ENCODE assay signal across 16 mouse cellular contexts in genomic region chr19:46416276-46416675, GRCm38 (mm10). TPM values are rescaled to one million over a fixed set of nuclear protein-coding genes. Genes with fewer than 3 reads are reported as not detected.
DNase-seq lines count a peak whose midpoint lies in the region; ATAC-seq and TF ChIP-seq lines count a peak whose summit lies in the region.
"Had no signal": no experiment of that assay in that cellular context is flagged by ENCODE, and none has a peak within 500 bp of the region (broad histone marks: within the 10 kb centered on the region; RNA-seq: fewer than 3 reads in every experiment).

No protein-coding gene starts in this region.

- DNase-seq in forebrain, embryonic 14.5 days (ENCODE audit: low spot score) = peak; percentile 14
- peak; percentile 29 for DNase-seq in heart, postnatal 4 days
- DNase-seq in heart, postnatal 36 days = no peak
- no peak for DNase-seq in midbrain, embryonic 10.5 days (ENCODE audit: low spot score)
- no peak for DNase-seq in midbrain, embryonic 14.5 days
- no peak for DNase-seq in urinary bladder, adult 18-20 months (ENCODE audit: low spot score in 2 of 2)
- DNase-seq: cerebellum, postnatal 10 days; gastrocnemius, postnatal 25 days; kidney, adult 9 months; lung, postnatal 14 days had no signal

- H3K27ac ChIP-seq in forebrain, embryonic 14.5 days (ENCODE audit: low read depth, low read length) = peak overlapping the region; percentile 39; the same call in 1 of the 2 replicates
- no peak overlapping the region; the same call in 1 of the 2 replicates for H3K27ac ChIP-seq in forebrain, embryonic 13.5 days
- H3K27ac ChIP-seq in midbrain, embryonic 10.5 days (replicated peaks) = 0 out of 2 replicates have a peak overlapping the region, but pooled peaks have one; percentile 13
- H3K27ac ChIP-seq in midbrain, embryonic 14.5 days (replicated peaks; ENCODE audit: low read depth, low read length) = no peak overlapping the region
- H3K27ac ChIP-seq in small intestine, adult 2 months (ENCODE audit: insufficient read depth, low read depth, low read length) = 0 out of 2 replicates have a peak overlapping the region, but pooled peaks have one; percentile 43
- H3K27ac ChIP-seq: heart, embryonic 13.5 days; liver, embryonic 15.5 days; stomach, embryonic 15.5 days had no signal

- no peak overlapping the region for H3K4me2 ChIP-seq in forebrain, embryonic 14.5 days (ENCODE audit: low read length)
- H3K4me2 ChIP-seq in forebrain, embryonic 13.5 days = no peak overlapping the region
- no peak overlapping the region for H3K4me2 ChIP-seq in midbrain, embryonic 14.5 days (ENCODE audit: low read length)
- H3K4me2 ChIP-seq: heart, embryonic 13.5 days; liver, embryonic 15.5 days; stomach, embryonic 15.5 days had no signal

- ATAC-seq in forebrain, embryonic 14.5 days = no peak
- ATAC-seq in forebrain, embryonic 13.5 days = no peak
- no peak for ATAC-seq in midbrain, embryonic 14.5 days (ENCODE audit: low FRiP score, low TSS enrichment)

- no peak overlapping the region for H3K9ac ChIP-seq in forebrain, embryonic 14.5 days (ENCODE audit: low read length)
- no peak overlapping the region; the same call in 1 of the 2 replicates for H3K9ac ChIP-seq in forebrain, embryonic 13.5 days
- H3K9ac ChIP-seq in midbrain, embryonic 14.5 days (replicated peaks; ENCODE audit: low read length) = no peak overlapping the region
- H3K9ac ChIP-seq: heart, embryonic 13.5 days; liver, embryonic 15.5 days; stomach, embryonic 15.5 days had no signal

- intact Hi-C loops in heart, postnatal 36 days (cut with DNase I) = no loop called here

- H3K4me1 ChIP-seq in forebrain, embryonic 14.5 days (ENCODE audit: control insufficient read depth, insufficient read depth, low read length) = peaks cover 3% of the 10 kb centered on the region
- H3K4me1 ChIP-seq in forebrain, embryonic 13.5 days = peaks cover 14% of the 10 kb centered on the region
- peaks cover 11% of the 10 kb centered on the region for H3K4me1 ChIP-seq in midbrain, embryonic 10.5 days
- no peaks in the 10 kb centered on the region; the same call in 1 of the 2 replicates for H3K4me1 ChIP-seq in midbrain, embryonic 14.5 days (ENCODE audit: control insufficient read depth, insufficient read depth, low read length)
- H3K4me1 ChIP-seq in small intestine, adult 2 months (ENCODE audit: control insufficient read depth, insufficient read depth, insufficient read length, low read length) = peaks cover 2% of the 10 kb centered on the region; the same call in 1 of the 2 replicates
- H3K4me1 ChIP-seq: stomach, embryonic 15.5 days had no signal

- TF ChIP-seq POLR2A in small intestine, adult 2 months (IDR thresholded peaks at IDR 0.05; ENCODE audit: low read depth, low read length) = no peak

- WGBS in forebrain, embryonic 14.5 days = 69% methylated on average over 9 of the region's 9 CpGs
- 65% methylated on average over 9 of the region's 9 CpGs for WGBS in forebrain, embryonic 13.5 days
- WGBS in midbrain, embryonic 10.5 days = 79% methylated on average over 9 of the region's 9 CpGs
- WGBS in midbrain, embryonic 14.5 days = 65% methylated on average over 9 of the region's 9 CpGs
- 77% methylated on average over 9 of the region's 9 CpGs for WGBS in small intestine, adult 2 months

- H3K36me3 ChIP-seq in forebrain, embryonic 14.5 days (ENCODE audit: control insufficient read depth, insufficient read depth, low read length) = no peaks in the 10 kb centered on the region
- H3K36me3 ChIP-seq in forebrain, embryonic 13.5 days (ENCODE audit: poor library complexity, severe bottlenecking) = peaks cover 3% of the 10 kb centered on the region; the same call in 1 of the 2 replicates
- peaks cover 24% of the 10 kb centered on the region for H3K36me3 ChIP-seq in midbrain, embryonic 10.5 days
- H3K36me3 ChIP-seq in midbrain, embryonic 14.5 days (ENCODE audit: control insufficient read depth, insufficient read depth, low read length) = no peaks in the 10 kb centered on the region
- H3K36me3 ChIP-seq in small intestine, adult 2 months (ENCODE audit: control insufficient read depth, insufficient read depth, low read length) = no peaks in the 10 kb centered on the region
- H3K36me3 ChIP-seq: heart, embryonic 13.5 days; liver, embryonic 15.5 days; stomach, embryonic 15.5 days had no signal

- H3K4me3 ChIP-seq in forebrain, embryonic 14.5 days (ENCODE audit: low read depth, low read length) = no peak overlapping the region
- no peak overlapping the region for H3K4me3 ChIP-seq in forebrain, embryonic 13.5 days
- no peak overlapping the region for H3K4me3 ChIP-seq in midbrain, embryonic 10.5 days
- no peak overlapping the region for H3K4me3 ChIP-seq in midbrain, embryonic 14.5 days (replicated peaks; ENCODE audit: low read depth, low read length)
- H3K4me3 ChIP-seq in small intestine, adult 2 months (ENCODE audit: low read depth, low read length) = no peak overlapping the region
- H3K4me3 ChIP-seq: heart, embryonic 13.5 days; liver, embryonic 15.5 days; myocyte; stomach, embryonic 15.5 days had no signal

- H3K9me3 ChIP-seq in forebrain, embryonic 14.5 days (replicated peaks; ENCODE audit: control insufficient read depth, low read length) = no peaks in the 10 kb centered on the region
- no peaks in the 10 kb centered on the region for H3K9me3 ChIP-seq in forebrain, embryonic 13.5 days (replicated peaks)
- no peaks in the 10 kb centered on the region for H3K9me3 ChIP-seq in midbrain, embryonic 10.5 days (replicated peaks)
- no peaks in the 10 kb centered on the region for H3K9me3 ChIP-seq in midbrain, embryonic 14.5 days (ENCODE audit: control insufficient read depth, low read length)
- H3K9me3 ChIP-seq: heart, embryonic 13.5 days; liver, embryonic 15.5 days; stomach, embryonic 15.5 days had no signal

- no peak for TF ChIP-seq CTCF in small intestine, adult 2 months (IDR thresholded peaks at IDR 0.05; ENCODE audit: extremely low read depth, insufficient read length, insufficient replicate concordance, low read depth, low read length)

- H3K27me3 ChIP-seq in forebrain, embryonic 14.5 days (replicated peaks; ENCODE audit: control insufficient read depth, insufficient read depth, low read length) = no peaks in the 10 kb centered on the region
- H3K27me3 ChIP-seq in forebrain, embryonic 13.5 days = no peaks in the 10 kb centered on the region
- no peaks in the 10 kb centered on the region for H3K27me3 ChIP-seq in midbrain, embryonic 10.5 days (ENCODE audit: low read depth, poor library complexity, severe bottlenecking)
- no peaks in the 10 kb centered on the region for H3K27me3 ChIP-seq in midbrain, embryonic 14.5 days (ENCODE audit: control insufficient read depth, insufficient read depth, low read length)
- no peaks in the 10 kb centered on the region for H3K27me3 ChIP-seq in small intestine, adult 2 months (ENCODE audit: control insufficient read depth, insufficient read depth, low read length)
- H3K27me3 ChIP-seq: heart, embryonic 13.5 days; liver, embryonic 15.5 days; stomach, embryonic 15.5 days had no signal

RNA-seq across cellular contexts. Expression of gene Sufu, which starts 19.6 kb away (rescaled TPM):
- polyA plus RNA-seq in forebrain, embryonic 14.5 days (2014; fragmentation: Nextera tagmentation; extraction: Ambion mirVana) = 21.8 and 27.8 TPM in 2 replicates
- 28.0 and 30.3 TPM in 2 replicates for polyA plus RNA-seq in forebrain, embryonic 13.5 days (2015; fragmentation: Nextera tagmentation; extraction: Ambion mirVana)
- total RNA-seq in heart, postnatal 4 days (2021) = 10 to 100 TPM; 17.0 to 19.1 TPM
- 10 to 100 TPM; 10.8 to 12.7 TPM for total RNA-seq in heart, postnatal 36 days (2021)
- polyA plus RNA-seq in midbrain, embryonic 10.5 days (2016; fragmentation: Nextera tagmentation; extraction: Ambion mirVana) = 50.2 and 53.6 TPM in 2 replicates
- 22.0 and 29.1 TPM in 2 replicates for polyA plus RNA-seq in midbrain, embryonic 14.5 days (2014; fragmentation: Nextera tagmentation; extraction: Ambion mirVana)
- polyA plus RNA-seq in small intestine, adult 2 months (2012; rRNA removed) = 5.8 and 9.4 TPM in 2 replicates

RNA-seq across cellular contexts. Expression of gene Actr1a, which starts 20.7 kb away (rescaled TPM):
- 402 and 428 TPM in 2 replicates for polyA plus RNA-seq in forebrain, embryonic 14.5 days (2014; fragmentation: Nextera tagmentation; extraction: Ambion mirVana)
- polyA plus RNA-seq in forebrain, embryonic 13.5 days (2015; fragmentation: Nextera tagmentation; extraction: Ambion mirVana) = 285 and 307 TPM in 2 replicates
- total RNA-seq in heart, postnatal 4 days (2021) = 100 to 1,000 TPM; 126 to 130 TPM
- 10 to 100 TPM; 88.4 to 97.0 TPM for total RNA-seq in heart, postnatal 36 days (2021)
- polyA plus RNA-seq in midbrain, embryonic 10.5 days (2016; fragmentation: Nextera tagmentation; extraction: Ambion mirVana) = 188 and 224 TPM in 2 replicates
- 320 and 379 TPM in 2 replicates for polyA plus RNA-seq in midbrain, embryonic 14.5 days (2014; fragmentation: Nextera tagmentation; extraction: Ambion mirVana)
- polyA plus RNA-seq in small intestine, adult 2 months (2012; rRNA removed) = 37.7 and 78.0 TPM in 2 replicates

Comparison
In these comparisons a context has a peak if more than half of its experiments do, and no peak if none do; other contexts are left out.
1. DNase-seq: peak in forebrain, embryonic 14.5 days (single experiment) and heart, postnatal 4 days (single experiment); none in heart, postnatal 36 days (0 of 2), midbrain, embryonic 10.5 days (single experiment), midbrain, embryonic 14.5 days (single experiment) and urinary bladder, adult 18-20 months (0 of 2).
2. H3K27ac ChIP-seq: peak in forebrain, embryonic 14.5 days (single experiment), midbrain, embryonic 10.5 days (single experiment) and small intestine, adult 2 months (single experiment); none in forebrain, embryonic 13.5 days (single experiment) and midbrain, embryonic 14.5 days (single experiment).